Mouse (Mus musculus) forebrain, embryonic 14.5 days (tissue): Measurements from ENCODE around the gene Cdk5r2. TPM values are rescaled to one million over a fixed set of nuclear protein-coding genes. Genes with fewer than 3 reads are reported as not detected.

Experiments used
- ATAC-seq: fragments of 200-750 bp; cut with Nextera tagmentation; 2 replicates; pipeline ENCODE4 v1.8.0; 2017; ENCODE audit warnings: mild to moderate bottlenecking, moderate library complexity
- DNase-seq: peaks from one replicate; pipeline ENCODE4 v3.0.0-alpha.2; 2015; ENCODE audit warnings: low spot score
- H3K27ac ChIP-seq: fragments of 300-500 bp; sonication (generic); 2 replicates; pipeline ENCODE4 v1.5.1; 2014; ENCODE audit warnings: low read depth, mild to moderate bottlenecking, control low read depth, low read length, moderate library complexity
- H3K27me3 ChIP-seq: fragments of 300-500 bp; sonication (generic); replicated peaks from 2 replicates; pipeline ENCODE4 v1.6.1; 2014; ENCODE audit warnings: low read length, control low read depth, mixed read lengths; ENCODE audit not compliant: control insufficient read depth, insufficient read depth
- H3K36me3 ChIP-seq: fragments of 300-500 bp; sonication (generic); 2 replicates; pipeline ENCODE4 v1.6.1; 2014; ENCODE audit warnings: low read length, control low read depth; ENCODE audit not compliant: control insufficient read depth, insufficient read depth
- H3K4me1 ChIP-seq: fragments of 300-500 bp; sonication (generic); 2 replicates; pipeline ENCODE4 v1.6.1; 2014; ENCODE audit warnings: antibody characterized with exemption, low read length, control low read depth; ENCODE audit not compliant: control insufficient read depth, insufficient read depth
- H3K4me2 ChIP-seq: fragments of 300-500 bp; sonication (generic); 2 replicates; pipeline ENCODE4 v1.6.1; 2014; ENCODE audit warnings: mild to moderate bottlenecking, control low read depth, low read length
- H3K4me3 ChIP-seq: fragments of 300-500 bp; sonication (generic); 2 replicates; pipeline ENCODE4 v1.5.1; 2014; ENCODE audit warnings: low read depth, low read length, control low read depth
- H3K9ac ChIP-seq: fragments of 300-500 bp; sonication (generic); 2 replicates; pipeline ENCODE4 v1.6.1; 2014; ENCODE audit warnings: mild to moderate bottlenecking, low read length, control low read depth, moderate library complexity
- H3K9me3 ChIP-seq: fragments of 300-500 bp; sonication (generic); replicated peaks from 2 replicates; pipeline ENCODE4 v1.6.1; 2016; ENCODE audit warnings: low read length, control low read depth, mixed read lengths; ENCODE audit not compliant: control insufficient read depth
- WGBS: fragments of 180-500 bp; shearing (Covaris S2); extraction: QIAGEN DNeasy Blood & Tissue Kit; methylation state at CpG from one replicate; pipeline ENCODE4 v1.1.7; 2014; 5-methylcytosine and 5-hydroxymethylcytosine counted together
- polyA plus RNA-seq: library from polyadenylated mRNA; unstranded; fragments of >200 nt; fragmentation: Nextera tagmentation; extraction: Ambion mirVana; gene quantifications from 2 replicates; pipeline ENCODE4 v1.2.1, GENCODE M21; 2014

The Cdk5r2 gene
- polyA plus RNA-seq, 1 experiment from 2014 or later: 5.3 TPM

DNA sequence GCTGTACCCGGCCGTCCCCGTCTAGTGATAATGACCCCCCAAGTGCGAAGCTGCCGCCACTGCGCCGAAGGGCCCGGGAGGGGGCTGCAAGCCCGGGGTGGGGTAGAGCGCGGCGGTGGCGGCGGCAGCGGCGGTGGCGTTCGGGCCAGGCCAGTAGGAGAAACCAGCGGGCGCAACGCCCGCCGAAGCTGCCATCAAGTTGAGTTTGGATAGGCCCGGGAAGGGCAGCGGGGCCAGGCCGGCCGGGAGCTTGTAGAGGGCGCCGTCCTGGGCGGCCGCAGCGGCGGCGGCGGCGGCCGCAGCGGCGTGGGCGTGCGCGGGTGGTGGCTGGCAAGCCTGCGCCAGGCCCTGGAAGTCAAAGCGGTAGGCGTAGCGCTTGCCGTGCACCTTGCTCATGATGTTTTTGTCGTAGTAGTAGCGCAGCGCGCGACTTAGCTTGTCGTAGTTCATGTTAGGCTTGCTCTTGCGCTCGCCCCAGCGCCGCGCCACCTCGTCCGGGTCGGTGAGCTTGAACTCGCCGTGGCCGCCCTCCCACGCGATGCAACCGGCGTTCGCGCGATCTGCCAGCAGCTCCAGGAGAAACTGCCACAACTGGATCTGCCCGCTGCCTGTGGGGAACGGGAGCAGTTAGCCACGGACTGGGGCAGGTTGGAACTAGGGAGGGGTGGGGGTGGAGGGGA lies 27.5 kb downstream of the Cdk5r2 start:
- Histone ChIP-seq H3K4me1 (peaks cover 6% of the 10 kb centered on the region; the same call in 1 of the 2 replicates), H3K27ac (no peak overlapping the region), H3K36me3 (no peaks in the 10 kb centered on the region), H3K9ac (no peak overlapping the region; the same call in 1 of the 2 replicates), H3K4me2 (peak overlapping the region; percentile 52), H3K27me3 (peaks cover 81% of the 10 kb centered on the region), H3K9me3 (no peaks in the 10 kb centered on the region), H3K4me3 (peak overlapping the region; percentile 31)
- DNase-seq (no peak), ATAC-seq (no peak)
- under 1% methylated on average over 63 of the region's 74 CpGs for WGBS

GRCm38 (mm10) chr1:74882828-74883227 lies 28.1 kb downstream of the Cdk5r2 start:
- WGBS: 3% methylated on average over 8 of the region's 8 CpGs

GRCm38 (mm10) chr1:74883441-74883840 lies 28.7 kb downstream of the Cdk5r2 start:
- Histone ChIP-seq H3K4me1 (peaks cover 6% of the 10 kb centered on the region; the same call in 1 of the 2 replicates), H3K27me3 (peaks cover 88% of the 10 kb centered on the region), H3K27ac (no peak overlapping the region), H3K9me3 (no peaks in the 10 kb centered on the region), H3K4me3 (no peak overlapping the region), H3K9ac (no peak overlapping the region), H3K36me3 (no peaks in the 10 kb centered on the region), H3K4me2 (no peak overlapping the region)
- no peak for ATAC-seq
- no peak for DNase-seq
- 5% methylated on average over 5 of the region's 5 CpGs for WGBS

More at GRCm38 (mm10) chr1:74882828-74883227, 28.1 kb downstream of the Cdk5r2 start:
- no peak for DNase-seq
- peaks cover 85% of the 10 kb centered on the region for H3K27me3 ChIP-seq
- no peak for ATAC-seq
- H3K9me3 ChIP-seq: no peaks in the 10 kb centered on the region
- no peak overlapping the region for H3K9ac ChIP-seq
- H3K4me2 ChIP-seq: peak overlapping the region; percentile 52; the same call in 1 of the 2 replicates
- H3K4me1 ChIP-seq: peaks cover 6% of the 10 kb centered on the region; the same call in 1 of the 2 replicates
- no peak overlapping the region for H3K27ac ChIP-seq
- no peaks in the 10 kb centered on the region for H3K36me3 ChIP-seq
- 0 out of 2 replicates have a peak overlapping the region, but pooled peaks have one; percentile 31 for H3K4me3 ChIP-seq

DNA sequence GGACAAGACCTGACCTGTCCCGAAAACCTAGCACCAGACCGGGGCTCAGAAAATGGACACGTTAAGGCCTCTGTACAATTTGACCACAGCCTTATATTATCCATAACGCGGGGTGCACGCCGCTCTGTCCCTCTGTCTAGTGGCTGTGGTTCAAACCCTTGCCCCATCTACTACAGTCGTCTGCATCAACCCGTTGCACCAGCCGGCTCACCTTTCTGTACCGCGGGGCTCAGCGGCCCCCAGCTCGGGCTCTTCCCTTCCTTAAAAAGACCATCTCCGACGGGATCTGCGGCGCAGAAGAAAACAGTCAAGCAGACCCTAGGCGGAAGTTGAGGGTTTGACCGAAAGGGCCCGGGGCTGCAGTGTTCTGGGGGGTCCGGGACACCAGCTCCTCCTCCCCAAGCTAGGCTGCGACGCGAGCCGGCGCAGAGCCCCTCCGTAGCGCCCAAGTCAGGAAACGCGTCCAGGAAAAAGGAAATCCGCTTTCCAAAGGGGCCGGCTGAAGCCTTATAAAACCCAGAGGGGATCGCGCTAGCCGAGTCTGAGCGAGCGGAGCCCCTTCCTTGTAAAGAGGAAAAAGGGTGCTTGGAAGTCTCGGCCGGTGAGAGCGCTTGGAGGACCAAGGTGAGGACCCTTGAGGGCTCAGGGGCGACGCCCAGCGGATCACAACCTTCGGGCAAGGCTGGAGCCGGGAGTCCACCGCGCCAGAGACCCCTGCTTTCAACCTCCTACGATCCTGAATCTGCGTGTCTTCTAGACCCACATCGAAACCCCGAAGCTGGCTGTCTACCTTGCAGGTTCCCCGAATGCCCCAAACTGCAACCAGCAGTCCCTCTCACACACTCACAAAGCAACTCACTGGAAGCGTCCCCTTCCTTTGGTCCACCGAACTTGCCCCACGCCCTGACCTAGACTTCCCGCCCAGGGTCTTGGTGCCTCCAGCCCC lies 29.7 kb downstream of the Cdk5r2 start:
- H3K4me2 ChIP-seq: peak overlapping the region; percentile 24; the same call in 1 of the 2 replicates
- DNase-seq: no peak
- H3K36me3 ChIP-seq: no peaks in the 10 kb centered on the region
- no peak overlapping the region for H3K27ac ChIP-seq
- peaks cover 6% of the 10 kb centered on the region; the same call in 1 of the 2 replicates for H3K4me1 ChIP-seq
- no peaks in the 10 kb centered on the region for H3K9me3 ChIP-seq
- H3K27me3 ChIP-seq: peaks cover 83% of the 10 kb centered on the region
- H3K4me3 ChIP-seq: no peak overlapping the region; the same call in 1 of the 2 replicates
- H3K9ac ChIP-seq: no peak overlapping the region
- ATAC-seq: no peak
- WGBS: under 1% methylated on average over 57 of the region's 57 CpGs

GRCm38 (mm10) chr1:74885369-74886042 lies 30.8 kb downstream of the Cdk5r2 start, which contains the start of gene Fev:
Fev (minus strand) TSS chr1:74885419.
- no peak for ATAC-seq
- no peak within 1 kb of the TSS; the same call in 1 of the 2 replicates for H3K4me3 ChIP-seq
- peaks cover 6% of the 10 kb centered on the region; the same call in 1 of the 2 replicates for H3K4me1 ChIP-seq
- no peak within 1 kb of the TSS for H3K9ac ChIP-seq
- no peak within 1 kb of the TSS for H3K27ac ChIP-seq
- peak within 1 kb of the TSS; percentile 24 for H3K4me2 ChIP-seq
- H3K27me3 ChIP-seq: peaks cover 89% of the 10 kb centered on the region
- 2% methylated on average over 41 of the region's 43 CpGs for WGBS
- H3K9me3 ChIP-seq: no peaks in the 10 kb centered on the region
- no peaks in the 10 kb centered on the region for H3K36me3 ChIP-seq
- DNase-seq: no peak

DNA sequence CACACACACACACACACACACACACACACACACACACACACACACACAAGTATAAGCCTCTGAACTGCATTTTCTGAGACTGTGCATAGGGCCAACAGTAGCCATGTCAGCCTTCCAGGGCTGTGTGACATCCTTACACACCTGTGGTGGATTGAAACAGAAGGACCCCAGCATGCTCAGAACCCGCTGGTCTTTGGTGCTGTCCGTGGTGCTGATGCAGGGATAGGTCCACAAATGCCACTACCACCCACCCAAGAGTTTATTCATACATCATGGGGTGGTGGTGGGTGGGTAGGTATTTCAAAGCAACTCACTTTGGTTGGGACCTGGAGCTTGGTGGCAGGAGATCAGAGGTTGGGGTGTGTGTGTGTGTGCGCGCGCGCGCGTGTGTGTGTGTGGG lies 36.8 kb downstream of the Cdk5r2 start:
- DNase-seq (no peak), ATAC-seq (no peak)
- Histone ChIP-seq H3K4me3 (no peak overlapping the region), H3K27ac (no peak overlapping the region), H3K27me3 (peaks cover 78% of the 10 kb centered on the region), H3K9ac (no peak overlapping the region), H3K36me3 (no peaks in the 10 kb centered on the region), H3K4me1 (no peaks in the 10 kb centered on the region), H3K4me2 (no peak overlapping the region), H3K9me3 (no peaks in the 10 kb centered on the region)
- WGBS: 0% methylated on average over 3 of the region's 8 CpGs

- no peaks in the 10 kb centered on the region for H3K36me3 ChIP-seq
- ATAC-seq (0 out of 2 replicates have a peak, but pooled peaks have one; percentile 54), DNase-seq (no peak)
- H3K9ac ChIP-seq: peak overlapping the region; percentile 17; the same call in 1 of the 2 replicates
- no peaks in the 10 kb centered on the region for H3K9me3 ChIP-seq
- peak overlapping the region; percentile 38 for H3K4me2 ChIP-seq
- peak overlapping the region; percentile 9 for H3K4me3 ChIP-seq
- H3K4me1 ChIP-seq: no peaks in the 10 kb centered on the region
- peaks cover 77% of the 10 kb centered on the region for H3K27me3 ChIP-seq
- no peak overlapping the region for H3K27ac ChIP-seq
- WGBS: 1% methylated on average over 39 of the region's 39 CpGs
These were observed 37.8 kb downstream of the Cdk5r2 start for GRCm38 (mm10) chr1:74892351-74893133.
